Mouse (Mus musculus): ENCODE measurements around the gene Cyp1a2. TPM values are rescaled to one million over a fixed set of nuclear protein-coding genes. Genes with fewer than 3 reads are reported as not detected.

Gene Cyp1a2
- polyA plus RNA-seq, 1 experiment from 2014 or later, result 0.07 TPM

DNA sequence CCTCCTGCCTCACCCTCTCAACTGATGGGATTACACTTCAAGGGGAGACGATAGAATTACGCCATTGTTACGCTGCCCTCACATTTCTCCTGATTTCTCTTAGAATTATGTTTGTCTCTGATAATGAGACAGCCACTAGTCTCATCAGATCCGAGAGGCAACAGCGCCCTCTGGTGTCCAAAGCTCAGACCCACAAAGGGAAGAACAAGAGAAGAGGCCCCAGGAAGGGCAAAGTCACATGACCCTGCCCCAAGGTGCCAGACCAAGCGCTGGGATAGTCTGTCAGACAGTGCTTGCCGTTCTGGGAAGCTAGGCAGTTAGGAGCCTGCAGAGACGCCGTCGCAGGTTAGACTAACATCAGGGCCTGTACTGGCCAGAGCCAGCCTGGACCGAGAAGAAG, 27.8 kb downstream of the Cyp1a2 start:
- Histone ChIP-seq H3K9ac (ENCODE audit: low read length) (peak overlapping the region; percentile 49), H3K9me3 (replicated peaks; ENCODE audit: control insufficient read depth, low read length) (no peaks in the 10 kb centered on the region), H3K36me3 (ENCODE audit: control insufficient read depth, insufficient read depth) (no peaks in the 10 kb centered on the region), H3K27ac (ENCODE audit: low read length) (no peak overlapping the region), H3K27me3 (ENCODE audit: control insufficient read depth, insufficient read depth, low read length) (peaks cover 4% of the 10 kb centered on the region; the same call in 1 of the 2 replicates), H3K4me3 (ENCODE audit: low read length) (peak overlapping the region; percentile 14), H3K4me1 (ENCODE audit: control insufficient read depth, insufficient read depth, low read length) (peaks cover 4% of the 10 kb centered on the region; the same call in 1 of the 2 replicates), H3K4me2 (ENCODE audit: low read depth, low read length) (peak overlapping the region; percentile 55)
- peak; percentile 63 for ATAC-seq (replicated peaks; ENCODE audit: extremely low read depth, insufficient read depth, low FRiP score)
- 2% methylated on average over 11 of the region's 11 CpGs for WGBS

- H3K27me3 ChIP-seq (ENCODE audit: control insufficient read depth, insufficient read depth, low read length), result peaks cover 4% of the 10 kb centered on the region; the same call in 1 of the 2 replicates
- H3K36me3 ChIP-seq (ENCODE audit: control insufficient read depth, insufficient read depth), result no peaks in the 10 kb centered on the region
- no peak for ATAC-seq (replicated peaks; ENCODE audit: extremely low read depth, insufficient read depth, low FRiP score)
- H3K4me3 ChIP-seq (ENCODE audit: low read length), result no peak overlapping the region
- no peak overlapping the region for H3K27ac ChIP-seq (ENCODE audit: low read length)
- 93% methylated on average over 1 of the region's 1 CpGs for WGBS
- no peaks in the 10 kb centered on the region for H3K9me3 ChIP-seq (replicated peaks; ENCODE audit: control insufficient read depth, low read length)
- peaks cover 4% of the 10 kb centered on the region; the same call in 1 of the 2 replicates for H3K4me1 ChIP-seq (ENCODE audit: control insufficient read depth, insufficient read depth, low read length)
- no peak overlapping the region for H3K4me2 ChIP-seq (ENCODE audit: low read depth, low read length)
- no peak overlapping the region for H3K9ac ChIP-seq (ENCODE audit: low read length)
Observed at GRCm38 (mm10) chr9:57654966-57655365, 28.5 kb downstream of the Cyp1a2 start.

DNA sequence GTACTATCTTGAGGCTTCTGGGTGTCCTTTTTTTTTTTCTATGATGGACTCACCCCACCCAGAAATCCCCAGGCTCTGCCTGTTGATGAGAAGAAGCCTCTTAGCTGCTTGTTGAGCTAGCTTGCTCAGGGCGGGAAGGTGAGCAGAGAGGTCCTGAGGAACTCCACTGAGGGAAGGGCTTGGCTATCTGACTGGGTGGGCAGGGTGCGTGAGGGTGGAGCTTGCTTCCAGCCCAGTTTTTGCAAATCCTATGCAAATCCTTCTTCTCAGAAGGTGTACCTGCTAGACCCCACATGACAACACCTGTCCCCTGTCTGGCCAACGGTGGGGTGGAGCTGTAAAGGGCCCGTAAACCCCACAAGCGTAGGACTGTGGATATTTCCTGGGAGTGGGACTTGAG, 30.2 kb downstream of the Cyp1a2 start, which contains the start of gene Csk:
Csk (minus strand) TSS at position 349 of the 400 bp plus-strand sequence.
- Histone ChIP-seq H3K27ac (ENCODE audit: low read length) (peak within 1 kb of the TSS; percentile 5; the same call in 1 of the 2 replicates), H3K27me3 (ENCODE audit: control insufficient read depth, insufficient read depth, low read length) (peaks cover 4% of the 10 kb centered on the region; the same call in 1 of the 2 replicates), H3K36me3 (ENCODE audit: control insufficient read depth, insufficient read depth) (no peaks in the 10 kb centered on the region), H3K9ac (ENCODE audit: low read length) (no peak within 1 kb of the TSS), H3K4me1 (ENCODE audit: control insufficient read depth, insufficient read depth, low read length) (peaks cover 4% of the 10 kb centered on the region; the same call in 1 of the 2 replicates), H3K4me2 (ENCODE audit: low read depth, low read length) (no peak within 1 kb of the TSS), H3K9me3 (replicated peaks; ENCODE audit: control insufficient read depth, low read length) (no peaks in the 10 kb centered on the region), H3K4me3 (ENCODE audit: low read length) (no peak within 1 kb of the TSS)
- no peak for ATAC-seq (replicated peaks; ENCODE audit: extremely low read depth, insufficient read depth, low FRiP score)
- 61% methylated on average over 5 of the region's 5 CpGs for whole genome bisulfite sequencing

- Histone ChIP-seq H3K4me3 (ENCODE audit: low read length) (no peak overlapping the region), H3K9me3 (replicated peaks; ENCODE audit: control insufficient read depth, low read length) (no peaks in the 10 kb centered on the region), H3K4me1 (ENCODE audit: control insufficient read depth, insufficient read depth, low read length) (peaks cover 4% of the 10 kb centered on the region; the same call in 1 of the 2 replicates), H3K4me2 (ENCODE audit: low read depth, low read length) (no peak overlapping the region), H3K27me3 (ENCODE audit: control insufficient read depth, insufficient read depth, low read length) (peaks cover 4% of the 10 kb centered on the region; the same call in 1 of the 2 replicates), H3K9ac (ENCODE audit: low read length) (no peak overlapping the region), H3K36me3 (ENCODE audit: control insufficient read depth, insufficient read depth) (no peaks in the 10 kb centered on the region), H3K27ac (ENCODE audit: low read length) (peak overlapping the region; percentile 5; the same call in 1 of the 2 replicates)
- 67% methylated on average over 3 of the region's 3 CpGs for WGBS
- no peak for ATAC-seq (replicated peaks; ENCODE audit: extremely low read depth, insufficient read depth, low FRiP score)
Observed at GRCm38 (mm10) chr9:57652855-57653254, 30.6 kb downstream of the Cyp1a2 start.

DNA sequence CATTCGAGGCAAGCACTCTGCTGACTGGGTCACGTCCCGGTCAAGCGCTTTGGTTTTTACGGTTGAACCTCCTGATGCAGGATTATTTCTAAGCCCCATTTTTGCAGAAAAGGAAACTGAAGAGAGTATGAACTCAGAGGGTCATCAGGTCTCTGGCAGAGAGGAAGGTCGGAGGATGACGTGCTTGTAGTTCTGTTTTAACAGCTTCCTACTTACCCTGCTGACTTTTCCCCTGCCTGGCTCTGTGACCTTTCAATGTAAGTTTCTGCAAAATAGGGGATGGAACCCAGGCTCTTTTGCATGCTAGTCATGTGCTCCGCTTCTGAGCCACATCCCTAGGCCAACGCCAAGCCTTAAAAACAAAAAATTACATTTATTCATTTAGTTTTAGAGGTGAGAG, 31.2 kb downstream of the Cyp1a2 start:
- Histone ChIP-seq H3K27me3 (ENCODE audit: control insufficient read depth, insufficient read depth, low read length) (peaks cover 4% of the 10 kb centered on the region; the same call in 1 of the 2 replicates), H3K9ac (ENCODE audit: low read length) (no peak overlapping the region), H3K4me3 (ENCODE audit: low read length) (no peak overlapping the region), H3K4me2 (ENCODE audit: low read depth, low read length) (no peak overlapping the region), H3K9me3 (replicated peaks; ENCODE audit: control insufficient read depth, low read length) (no peaks in the 10 kb centered on the region), H3K36me3 (ENCODE audit: control insufficient read depth, insufficient read depth) (no peaks in the 10 kb centered on the region), H3K27ac (ENCODE audit: low read length) (no peak overlapping the region), H3K4me1 (ENCODE audit: control insufficient read depth, insufficient read depth, low read length) (peaks cover 4% of the 10 kb centered on the region; the same call in 1 of the 2 replicates)
- ATAC-seq (replicated peaks; ENCODE audit: extremely low read depth, insufficient read depth, low FRiP score), result no peak
- WGBS, result 73% methylated on average over 9 of the region's 9 CpGs

GRCm38 (mm10) chr9:57650786-57651311, 32.7 kb downstream of the Cyp1a2 start:
- WGBS, result 34% methylated on average over 6 of the region's 6 CpGs

DNA sequence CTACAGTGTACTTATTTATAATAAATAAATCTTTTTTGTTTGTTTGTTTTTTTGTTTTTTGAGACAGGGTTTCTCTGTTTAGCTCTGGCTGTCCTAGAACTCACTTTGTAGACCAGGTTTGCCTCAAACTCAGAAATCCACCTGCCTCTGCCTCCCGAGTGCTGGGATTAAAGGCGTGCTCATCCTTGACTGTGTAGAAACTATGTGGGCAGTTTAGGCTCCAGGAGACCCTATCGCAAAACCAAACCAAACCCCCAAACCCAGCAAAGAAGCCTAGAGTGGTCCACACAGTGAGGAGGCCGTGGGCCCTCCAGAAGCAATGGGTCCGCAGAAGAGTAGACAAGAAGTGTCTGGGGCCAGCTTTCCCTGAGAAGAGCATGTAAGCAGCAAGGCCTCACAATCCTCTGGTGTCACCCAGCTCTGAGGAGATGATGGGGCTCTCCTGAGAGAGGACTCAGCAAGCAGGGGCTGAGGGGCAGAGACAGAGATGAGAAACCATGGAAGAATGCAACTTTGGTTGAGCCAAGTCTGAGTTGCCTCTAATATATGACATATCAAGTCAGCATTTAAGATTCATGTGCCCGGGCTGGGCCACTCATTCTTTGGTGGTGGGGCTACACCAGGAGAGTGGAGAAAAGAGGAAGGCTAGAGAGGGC, 33.2 kb downstream of the Cyp1a2 start:
- H3K4me2 ChIP-seq (ENCODE audit: low read depth, low read length), result no peak overlapping the region
- H3K36me3 ChIP-seq (ENCODE audit: control insufficient read depth, insufficient read depth), result no peaks in the 10 kb centered on the region
- peaks cover 4% of the 10 kb centered on the region; the same call in 1 of the 2 replicates for H3K27me3 ChIP-seq (ENCODE audit: control insufficient read depth, insufficient read depth, low read length)
- no peak for ATAC-seq (replicated peaks; ENCODE audit: extremely low read depth, insufficient read depth, low FRiP score)
- no peak overlapping the region for H3K9ac ChIP-seq (ENCODE audit: low read length)
- 90% methylated on average over 6 of the region's 6 CpGs for WGBS
- no peak overlapping the region for H3K4me3 ChIP-seq (ENCODE audit: low read length)
- no peaks in the 10 kb centered on the region for H3K9me3 ChIP-seq (replicated peaks; ENCODE audit: control insufficient read depth, low read length)
- H3K27ac ChIP-seq (ENCODE audit: low read length), result peak overlapping the region; percentile 45; the same call in 1 of the 2 replicates
- H3K4me1 ChIP-seq (ENCODE audit: control insufficient read depth, insufficient read depth, low read length), result peaks cover 3% of the 10 kb centered on the region; the same call in 1 of the 2 replicates

More at GRCm38 (mm10) chr9:57650786-57651311, 32.7 kb downstream of the Cyp1a2 start:
- Histone ChIP-seq H3K9ac (ENCODE audit: low read length) (no peak overlapping the region; the same call in 1 of the 2 replicates), H3K4me1 (ENCODE audit: control insufficient read depth, insufficient read depth, low read length) (peaks cover 1% of the 10 kb centered on the region; the same call in 1 of the 2 replicates), H3K4me2 (ENCODE audit: low read depth, low read length) (no peak overlapping the region), H3K4me3 (ENCODE audit: low read length) (no peak overlapping the region), H3K9me3 (replicated peaks; ENCODE audit: control insufficient read depth, low read length) (no peaks in the 10 kb centered on the region), H3K27me3 (ENCODE audit: control insufficient read depth, insufficient read depth, low read length) (peaks cover 4% of the 10 kb centered on the region; the same call in 1 of the 2 replicates), H3K36me3 (ENCODE audit: control insufficient read depth, insufficient read depth) (no peaks in the 10 kb centered on the region), H3K27ac (ENCODE audit: low read length) (peak overlapping the region; percentile 61)
- ATAC-seq (replicated peaks; ENCODE audit: extremely low read depth, insufficient read depth, low FRiP score), result peak; percentile 25; the same call in 1 of the 2 replicates

- peaks cover 20% of the 10 kb centered on the region for H3K4me1 ChIP-seq (ENCODE audit: control insufficient read depth, insufficient read depth, low read length)
- H3K9me3 ChIP-seq (replicated peaks; ENCODE audit: control insufficient read depth, low read length), result no peaks in the 10 kb centered on the region
- no peak overlapping the region for H3K4me3 ChIP-seq (ENCODE audit: low read length)
- no peak overlapping the region for H3K4me2 ChIP-seq (ENCODE audit: low read depth, low read length)
- H3K9ac ChIP-seq (ENCODE audit: low read length), result no peak overlapping the region
- WGBS, result 56% methylated on average over 4 of the region's 4 CpGs
- no peak for ATAC-seq (replicated peaks; ENCODE audit: extremely low read depth, insufficient read depth, low FRiP score)
- H3K27ac ChIP-seq (ENCODE audit: low read length), result peak overlapping the region; percentile 5; the same call in 1 of the 2 replicates
- no peaks in the 10 kb centered on the region for H3K27me3 ChIP-seq (ENCODE audit: control insufficient read depth, insufficient read depth, low read length)
- H3K36me3 ChIP-seq (ENCODE audit: control insufficient read depth, insufficient read depth), result no peaks in the 10 kb centered on the region
Observed at GRCm38 (mm10) chr9:57647286-57648108, 36.0 kb downstream of the Cyp1a2 start.
